Mouse (Mus musculus) liver, postnatal 0 days (tissue): ENCODE results near the gene Spsb4.

Experiments used
- CTCF ChIP-seq: sonication (generic); IDR thresholded peaks from 2 replicates; pipeline ENCODE4 v1.5.1; 2016; ENCODE audit warnings: antibody characterized with exemption, low read depth
- EP300 ChIP-seq: IDR thresholded peaks from 2 replicates; pipeline ENCODE4 v1.6.1; 2016; ENCODE audit warnings: antibody characterized with exemption, low read depth, mild to moderate bottlenecking

DNA sequence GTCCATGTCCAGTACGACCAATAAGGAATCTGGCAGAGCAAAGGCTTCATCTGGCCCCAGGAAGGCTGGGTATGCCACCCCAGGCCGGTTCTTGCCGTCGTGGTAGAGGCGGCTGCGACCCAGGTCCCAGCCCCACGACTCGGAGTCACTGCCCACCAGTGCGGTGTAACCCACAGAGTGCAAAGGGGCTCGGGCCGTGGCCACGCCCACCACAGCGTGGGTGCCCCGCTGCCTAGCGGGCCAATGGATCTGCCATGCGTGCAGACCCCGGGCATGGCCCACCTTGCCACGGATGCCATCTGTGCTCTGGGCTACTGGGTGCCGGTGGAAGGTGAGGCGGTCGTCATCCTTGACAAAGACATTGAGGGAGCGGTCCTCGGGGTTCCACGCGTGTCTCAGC, 22.9 kb downstream of the Spsb4 start:
- TF ChIP-seq CTCF, result no peak
- no peak for TF ChIP-seq EP300
